Mouse (Mus musculus): ENCODE results near the gene Rcsd1. TPM values are rescaled to one million over a fixed set of nuclear protein-coding genes. Genes with fewer than 3 reads are reported as not detected.

Rcsd1 gene
- total RNA-seq (2022) = 10 to 100 TPM; 64.0 to 99.3 (median 73.2) TPM

GRCm38 (mm10) chr1:165709629-165710256, at the start of gene Rcsd1:
Rcsd1 (minus strand) TSS chr1:165709757.
- DNase-seq (ENCODE audit: low spot score) = no peak

GRCm38 (mm10) chr1:165755194-165755593, 45.6 kb upstream of the Rcsd1 start:
- DNase-seq (ENCODE audit: low spot score) = no peak

- DNase-seq (ENCODE audit: low spot score) = no peak
Observed at GRCm38 (mm10) chr1:165754205-165754604, 44.6 kb upstream of the Rcsd1 start.

GRCm38 (mm10) chr1:165751838-165752237, 42.3 kb upstream of the Rcsd1 start:
- no peak for DNase-seq (ENCODE audit: low spot score)

GRCm38 (mm10) chr1:165751142-165751541, 41.6 kb upstream of the Rcsd1 start:
- DNase-seq (ENCODE audit: low spot score) = no peak

GRCm38 (mm10) chr1:165748053-165748452, 38.5 kb upstream of the Rcsd1 start:
- no peak for DNase-seq (ENCODE audit: low spot score)

- DNase-seq (ENCODE audit: low spot score) = no peak
Observed at GRCm38 (mm10) chr1:165741989-165742388, 32.4 kb upstream of the Rcsd1 start.

GRCm38 (mm10) chr1:165738985-165739384, 29.4 kb upstream of the Rcsd1 start:
- no peak for DNase-seq (ENCODE audit: low spot score)

- no peak for DNase-seq (ENCODE audit: low spot score)
Observed at GRCm38 (mm10) chr1:165737867-165738266, 28.3 kb upstream of the Rcsd1 start.

- DNase-seq (ENCODE audit: low spot score) = no peak
Observed at GRCm38 (mm10) chr1:165737451-165737850, 27.9 kb upstream of the Rcsd1 start.

GRCm38 (mm10) chr1:165735826-165736818, 26.6 kb upstream of the Rcsd1 start:
- DNase-seq (ENCODE audit: low spot score) = peak; percentile 94

GRCm38 (mm10) chr1:165734840-165735239, 25.3 kb upstream of the Rcsd1 start:
- no peak for DNase-seq (ENCODE audit: low spot score)

- DNase-seq (ENCODE audit: low spot score) = no peak
Observed at GRCm38 (mm10) chr1:165731553-165731952, 22.0 kb upstream of the Rcsd1 start.

GRCm38 (mm10) chr1:165730129-165730528, 20.6 kb upstream of the Rcsd1 start:
- no peak for DNase-seq (ENCODE audit: low spot score)

GRCm38 (mm10) chr1:165728057-165728639, 18.6 kb upstream of the Rcsd1 start:
- no peak for DNase-seq (ENCODE audit: low spot score)

GRCm38 (mm10) chr1:165726986-165727385, 17.4 kb upstream of the Rcsd1 start:
- DNase-seq (ENCODE audit: low spot score) = no peak

GRCm38 (mm10) chr1:165725039-165725644, 15.6 kb upstream of the Rcsd1 start:
- DNase-seq (ENCODE audit: low spot score) = no peak

- no peak for DNase-seq (ENCODE audit: low spot score)
Observed at GRCm38 (mm10) chr1:165724219-165725033, 14.9 kb upstream of the Rcsd1 start.

GRCm38 (mm10) chr1:165722531-165723123, 13.1 kb upstream of the Rcsd1 start:
- no peak for DNase-seq (ENCODE audit: low spot score)

- DNase-seq (ENCODE audit: low spot score) = no peak
Observed at GRCm38 (mm10) chr1:165718543-165719105, 9.1 kb upstream of the Rcsd1 start.
